Mouse (Mus musculus): ENCODE data around the gene Lpin2. TPM values are rescaled to one million over a fixed set of nuclear protein-coding genes. Genes with fewer than 3 reads are reported as not detected.

Gene Lpin2
- total RNA-seq, 2 experiments from 2014 or later = 103 to 118 TPM

DNA sequence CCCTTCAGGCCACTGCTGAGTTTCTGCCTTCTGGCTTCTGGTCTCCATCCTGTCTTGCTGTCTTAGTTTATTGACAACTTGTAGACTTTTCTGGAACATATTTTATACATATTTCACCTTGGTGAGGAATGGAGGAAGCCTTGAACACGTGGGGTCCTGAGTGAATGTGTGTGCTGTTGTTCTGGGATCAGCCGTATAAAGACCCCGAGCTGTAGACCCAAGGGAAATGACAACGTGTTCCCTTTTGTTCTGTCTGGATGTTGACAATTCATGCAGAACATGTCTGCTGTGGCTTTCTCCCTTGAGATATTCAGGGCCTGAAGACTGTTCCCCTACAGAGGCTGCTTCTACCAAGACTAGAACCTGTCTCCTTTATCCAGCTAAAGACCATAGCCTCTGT is 5.0 kb upstream of the Lpin2 start:
- no peak for DNase-seq

DNA sequence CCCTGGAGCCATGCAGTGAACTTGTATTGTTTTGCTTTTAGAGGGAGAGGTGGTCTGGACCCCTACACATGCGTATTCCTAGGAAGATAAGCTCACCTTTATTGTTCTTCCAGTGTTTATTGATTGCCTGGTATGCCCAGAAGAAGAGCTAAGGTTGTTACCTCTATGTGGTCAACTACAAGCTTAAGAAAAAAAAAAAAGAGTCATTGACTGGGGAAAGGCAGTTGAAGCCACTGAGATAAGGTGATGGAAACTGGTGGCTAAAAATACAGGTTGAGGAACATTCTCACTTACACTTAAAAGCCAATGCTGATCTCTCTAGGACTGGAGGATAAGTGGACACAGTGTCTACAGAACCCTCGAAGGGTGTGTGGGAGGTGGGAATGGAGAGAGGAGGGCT is 4.4 kb upstream of the Lpin2 start:
- DNase-seq = no peak

DNA sequence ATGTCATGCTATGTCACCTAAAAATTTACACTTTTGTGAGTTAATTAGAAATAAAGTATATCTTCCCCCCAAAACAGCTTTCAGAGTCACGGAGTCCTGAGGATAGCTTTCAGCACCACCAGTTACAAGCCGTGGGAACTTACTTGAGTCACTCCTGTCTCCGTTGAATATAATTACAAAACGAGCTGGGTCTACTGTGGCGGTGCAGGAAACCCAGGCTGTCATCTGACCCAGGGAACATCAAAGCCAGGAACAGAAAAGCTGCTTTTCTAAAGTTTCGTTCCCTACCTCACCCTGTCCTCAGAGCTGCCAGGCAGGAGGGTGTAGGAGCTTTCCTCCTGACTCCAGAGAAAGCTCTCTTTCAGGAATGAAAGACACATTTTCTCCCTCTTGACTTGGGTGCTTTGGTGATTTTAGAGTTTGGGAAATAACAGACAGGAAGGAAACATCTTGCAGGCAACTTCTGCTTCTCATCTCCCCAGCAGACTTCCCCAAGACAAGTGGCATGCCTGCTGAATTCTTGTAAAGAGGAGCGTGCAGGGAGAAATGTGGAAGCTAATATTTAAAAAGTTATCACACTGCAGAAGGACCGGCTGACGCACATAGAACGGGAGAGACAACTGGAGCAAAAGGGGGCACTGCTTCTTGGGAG is 3.7 kb upstream of the Lpin2 start:
- no peak for DNase-seq

DNA sequence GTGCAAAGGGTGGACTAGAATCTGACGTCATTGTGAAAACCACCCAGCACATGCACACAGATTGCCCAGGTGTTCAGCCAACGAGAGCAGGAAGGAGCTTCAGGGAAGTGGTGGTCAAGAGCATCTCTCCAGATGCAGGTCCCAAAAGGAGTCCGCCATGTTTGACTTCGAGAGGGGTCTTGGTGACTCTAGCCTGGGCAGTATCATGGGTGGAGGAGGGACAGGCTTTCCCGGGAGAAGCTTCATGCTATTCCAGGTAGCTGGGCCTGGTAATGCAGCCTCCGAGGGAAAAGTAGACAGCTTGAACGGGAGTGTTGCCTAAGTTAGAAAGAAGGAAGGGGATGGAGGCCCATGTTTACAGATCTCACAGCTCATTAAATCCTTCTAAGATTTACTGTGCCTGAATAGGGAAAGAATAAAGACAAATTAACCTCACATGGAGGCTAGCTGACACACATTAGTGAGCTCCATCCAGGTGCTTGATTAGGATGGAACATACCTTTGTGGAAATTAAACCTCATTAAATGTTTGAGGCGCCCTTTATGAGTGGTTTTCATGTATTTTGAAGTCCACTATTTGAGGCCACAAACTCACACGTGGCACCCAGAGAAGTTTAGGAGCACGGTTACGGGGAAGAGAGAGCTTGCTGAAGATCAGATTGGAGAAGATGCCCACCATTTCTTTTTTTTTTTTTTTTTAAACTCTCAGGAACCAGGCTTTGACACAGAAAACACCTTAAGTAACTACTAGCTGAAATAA is 2.6 kb upstream of the Lpin2 start:
- DNase-seq = no peak

DNA sequence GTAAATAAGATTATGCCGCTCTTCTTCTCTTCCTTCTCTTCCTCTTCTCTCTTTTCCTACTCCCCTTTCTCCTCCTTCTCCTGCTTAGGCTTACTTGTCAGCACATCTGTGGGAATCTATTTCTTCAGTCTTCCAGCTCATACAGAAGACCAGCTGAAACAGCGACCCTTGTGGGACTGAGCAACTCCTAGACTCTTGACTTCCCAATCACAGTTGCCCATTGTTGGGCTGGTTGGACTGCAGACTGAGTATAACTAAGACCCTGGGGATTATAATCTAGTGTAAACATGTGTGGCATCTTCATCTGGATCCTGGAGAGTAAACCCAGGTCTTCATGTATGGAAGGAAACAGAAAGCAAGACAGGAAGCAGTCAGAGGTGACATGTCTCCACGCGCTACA is 1.8 kb upstream of the Lpin2 start:
- DNase-seq = no peak

DNA sequence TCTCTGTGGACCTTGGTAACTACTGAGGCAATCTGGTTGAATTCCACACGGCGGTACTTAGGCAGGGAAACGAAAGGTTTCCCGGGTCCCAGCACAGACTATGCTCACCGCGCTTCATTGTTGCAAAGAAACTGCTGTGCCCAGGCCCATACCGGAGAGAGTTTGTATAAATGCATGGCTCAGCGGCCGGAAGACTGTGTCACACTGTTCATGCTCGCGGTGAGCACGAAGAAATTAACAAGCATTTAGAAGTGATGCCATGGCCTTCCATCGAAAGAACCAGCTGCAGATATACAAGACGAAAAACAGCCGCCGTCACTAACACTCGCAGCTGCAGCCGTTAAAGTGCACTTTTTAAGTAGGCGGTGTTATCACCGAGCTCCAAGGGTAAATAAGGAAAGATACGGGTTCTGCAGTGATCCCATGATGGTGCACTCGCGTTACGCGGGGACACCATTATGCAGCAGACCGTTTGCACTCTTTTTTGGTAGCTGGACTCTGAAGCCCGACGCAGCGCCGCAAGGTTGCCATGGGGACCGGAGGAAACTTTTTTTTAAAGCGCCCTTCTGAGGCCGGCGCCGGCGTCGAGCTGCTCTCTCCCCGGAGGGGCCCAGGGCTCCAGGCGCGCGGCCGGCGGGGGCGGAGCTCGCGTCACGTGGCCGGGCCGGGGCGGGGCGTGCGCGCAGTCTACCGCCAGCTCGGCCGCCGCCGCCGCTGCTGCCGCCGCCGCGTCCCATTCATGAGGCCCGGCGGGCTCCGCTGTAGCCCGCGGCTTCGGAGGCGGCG is 704 bp downstream of the Lpin2 start:
- DNase-seq = peak; percentile 91 to 92

DNA sequence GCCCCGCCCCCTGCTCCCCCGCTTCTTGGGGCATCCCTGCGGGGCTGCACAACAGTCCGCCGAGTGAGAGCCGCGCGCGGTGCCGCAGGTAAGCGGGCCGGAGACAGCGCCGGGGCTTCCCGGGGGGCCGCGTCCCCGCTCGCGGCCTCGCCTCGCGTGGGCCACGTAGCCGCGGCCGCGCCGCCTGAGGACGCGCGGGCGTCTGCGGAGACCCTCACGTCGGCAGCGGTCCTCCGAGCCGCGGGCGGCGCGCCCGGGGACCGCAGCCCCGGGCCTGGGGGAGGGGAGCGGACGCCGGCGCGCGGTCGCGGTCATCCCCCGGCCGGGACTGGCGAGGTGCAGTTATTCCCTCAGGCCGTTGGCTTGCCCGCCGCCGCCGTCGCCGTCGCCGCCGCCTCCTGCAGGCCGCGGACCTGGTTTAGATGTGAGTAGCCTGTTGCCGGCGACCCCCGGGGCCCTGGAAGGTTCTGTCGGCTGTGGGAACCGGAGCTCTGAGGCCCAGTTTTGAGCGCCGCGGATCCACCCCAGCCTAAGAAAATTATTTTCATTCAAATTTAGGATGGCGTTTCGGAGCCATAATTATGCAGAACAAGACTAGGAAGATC is 1.4 kb downstream of the Lpin2 start:
- DNase-seq = peak in 1 of 2 experiments; percentile 32

DNA sequence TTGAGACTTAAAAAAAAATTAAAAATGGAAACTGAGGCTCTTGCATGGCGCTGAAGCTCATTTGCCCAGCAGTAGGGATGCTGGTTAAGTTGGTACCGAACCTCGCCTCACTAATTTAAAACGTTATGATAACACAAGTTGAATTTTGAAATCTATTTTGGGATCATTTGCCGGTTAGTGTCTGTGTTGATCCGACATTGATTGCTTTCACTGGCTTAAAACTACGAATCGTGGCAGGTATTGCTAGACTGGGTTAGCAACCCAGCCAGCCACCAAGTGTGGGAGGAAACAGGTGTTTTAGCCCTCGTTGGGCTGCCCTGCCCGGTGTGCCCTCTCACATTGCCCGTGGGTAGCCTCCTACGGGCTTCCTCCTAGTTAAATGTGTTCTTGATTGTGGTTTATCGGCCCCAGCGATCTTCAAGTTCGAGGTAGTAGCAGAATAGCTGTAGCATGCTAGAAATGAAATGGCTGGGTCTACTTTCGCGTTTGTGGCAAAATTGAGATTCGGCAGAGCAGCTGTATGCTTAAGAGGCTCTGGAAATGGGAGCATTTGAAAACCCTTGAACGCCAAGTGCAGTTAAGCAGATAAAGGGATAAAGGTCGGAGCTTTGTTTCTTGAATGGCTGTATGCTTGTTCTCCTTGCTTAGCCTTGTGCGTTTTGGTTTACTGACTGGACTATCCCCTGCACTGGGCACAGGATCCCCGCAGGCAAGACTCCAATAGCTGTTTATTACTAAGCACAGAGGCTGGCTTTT is 2.2 kb downstream of the Lpin2 start:
- DNase-seq = no peak

DNA sequence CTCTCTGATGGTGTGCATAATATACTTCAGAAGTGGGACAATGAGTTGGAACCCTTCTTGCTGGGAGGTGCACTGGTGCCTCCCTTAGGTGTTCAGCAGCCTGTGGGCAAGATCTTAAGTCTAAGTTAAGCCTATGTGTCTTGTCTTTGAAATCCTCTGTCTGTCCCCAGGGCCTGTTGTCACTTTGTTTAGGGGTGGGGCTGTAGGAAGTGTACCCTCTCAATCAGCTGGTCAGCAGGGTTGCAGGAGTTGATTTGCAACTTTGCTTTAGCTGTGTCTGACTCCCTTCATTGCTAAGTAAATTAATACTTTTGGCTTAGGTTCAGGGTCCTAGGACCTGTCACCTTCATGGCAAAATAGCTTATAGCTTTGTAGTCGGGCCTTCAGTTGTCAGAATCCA is 3.0 kb downstream of the Lpin2 start:
- DNase-seq = no peak

DNA sequence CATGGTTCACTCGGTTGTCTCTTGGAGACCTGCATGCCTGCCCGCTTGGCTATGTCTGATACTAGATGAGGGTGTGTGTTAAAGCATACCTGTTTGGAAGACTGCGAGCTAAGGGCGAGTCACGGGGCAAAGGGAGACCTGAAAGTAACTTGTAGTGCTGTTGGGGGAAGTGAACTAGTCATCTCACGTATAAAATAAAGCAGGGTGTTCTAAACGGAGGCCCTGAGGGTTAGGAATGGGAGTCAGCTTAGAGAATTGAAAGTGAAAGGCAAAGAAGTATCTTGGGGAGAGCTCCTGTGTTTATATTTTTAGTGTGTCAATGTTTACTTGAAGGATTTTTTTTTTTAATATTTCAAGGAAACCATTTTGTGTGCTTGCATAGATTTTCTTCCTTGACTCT is 8.2 kb downstream of the Lpin2 start:
- DNase-seq = no peak

DNA sequence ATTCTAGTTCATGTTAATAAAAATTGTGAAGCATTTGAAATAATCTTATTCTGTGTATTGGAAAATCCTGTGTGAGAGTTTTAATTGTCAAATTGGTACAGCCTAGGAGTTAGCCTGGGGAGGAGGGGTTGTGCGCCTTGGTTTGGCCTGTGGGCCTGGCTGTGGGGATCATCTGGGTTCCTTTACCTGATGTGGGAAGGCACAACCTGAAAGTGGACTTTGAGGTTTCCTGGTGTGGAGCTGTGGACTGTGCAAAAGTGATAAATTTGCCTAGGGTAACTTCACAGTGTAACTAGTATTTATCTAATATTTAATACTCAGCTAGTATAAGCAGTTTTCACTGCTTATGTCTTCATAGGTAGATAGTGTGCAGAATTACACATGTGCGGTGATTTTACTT is 8.7 kb downstream of the Lpin2 start:
- DNase-seq = no peak

DNA sequence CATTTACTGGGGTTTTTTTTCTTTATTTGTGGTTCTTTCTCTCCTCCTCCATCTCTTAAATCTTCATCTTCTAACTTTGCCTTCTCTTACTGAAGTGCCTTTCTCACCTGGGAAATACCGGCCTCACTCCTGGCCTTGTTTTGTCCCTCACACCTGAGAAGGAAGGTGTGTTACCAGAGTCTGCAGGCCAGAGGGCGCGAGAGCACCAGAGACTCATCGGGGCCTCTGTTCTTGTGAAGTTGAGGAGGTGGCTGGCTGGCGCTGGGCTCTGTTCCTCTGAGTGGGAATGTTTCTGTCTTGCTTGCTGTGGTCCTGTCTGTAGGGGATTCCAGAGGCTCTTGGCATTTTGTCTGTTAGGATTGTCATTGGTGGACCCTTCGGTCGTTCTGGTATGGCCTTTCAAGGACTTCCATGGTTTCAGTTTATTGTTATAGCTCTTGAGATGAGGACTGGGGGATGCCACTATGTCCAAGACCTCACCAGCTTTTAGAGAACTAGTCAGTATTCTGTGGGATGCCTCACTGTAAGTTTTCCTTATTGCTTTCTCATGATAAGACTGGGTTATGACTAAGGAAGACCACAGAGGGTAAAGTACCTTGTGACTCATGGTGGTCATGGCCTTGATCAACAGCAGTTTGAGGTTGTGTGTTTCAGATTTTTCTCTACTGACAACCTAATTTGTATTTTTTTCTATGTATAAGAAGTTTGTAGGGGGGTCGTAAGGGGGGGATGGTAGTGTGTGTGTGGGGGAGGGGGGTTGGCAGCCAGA is 9.5 kb downstream of the Lpin2 start:
- no peak for DNase-seq

DNA sequence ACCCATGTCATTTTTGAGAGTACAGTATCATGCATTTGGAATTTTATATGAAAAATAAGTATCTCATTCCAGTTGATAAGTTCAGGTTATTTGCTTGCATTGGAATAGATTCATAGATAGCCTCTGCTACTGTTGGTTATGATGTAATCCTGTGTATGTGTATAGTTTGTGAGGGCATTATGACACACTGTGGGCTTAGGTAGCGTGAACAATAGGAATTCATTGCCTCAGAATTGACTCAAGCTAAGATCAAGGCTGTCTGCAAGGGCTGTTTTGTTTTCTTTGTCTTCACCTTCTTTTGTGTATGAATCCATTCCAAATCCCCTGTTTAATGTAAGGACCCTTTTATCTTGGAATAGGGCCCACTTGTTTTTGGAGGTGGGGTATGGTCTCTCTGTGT is 10.7 kb downstream of the Lpin2 start:
- no peak for DNase-seq

DNA sequence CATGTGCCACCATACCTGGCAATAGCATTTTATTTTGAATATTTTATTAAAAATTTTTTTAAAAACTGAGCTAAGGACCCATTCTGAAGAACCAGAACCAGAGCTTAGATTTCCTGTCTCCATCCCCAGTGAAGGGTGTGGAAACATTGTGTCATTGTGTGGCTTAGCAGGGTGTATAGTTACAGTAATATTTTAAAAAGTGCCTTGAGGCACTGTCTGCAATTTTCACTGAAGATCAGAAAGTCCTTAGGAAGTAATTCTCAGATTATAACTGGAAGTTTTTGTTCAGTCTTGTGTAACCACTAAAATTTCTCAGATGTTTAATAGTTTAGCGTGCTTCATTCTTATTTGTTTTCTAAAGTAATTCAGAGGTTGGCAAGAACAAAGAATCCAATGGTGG is 11.1 kb downstream of the Lpin2 start:
- no peak for DNase-seq

DNA sequence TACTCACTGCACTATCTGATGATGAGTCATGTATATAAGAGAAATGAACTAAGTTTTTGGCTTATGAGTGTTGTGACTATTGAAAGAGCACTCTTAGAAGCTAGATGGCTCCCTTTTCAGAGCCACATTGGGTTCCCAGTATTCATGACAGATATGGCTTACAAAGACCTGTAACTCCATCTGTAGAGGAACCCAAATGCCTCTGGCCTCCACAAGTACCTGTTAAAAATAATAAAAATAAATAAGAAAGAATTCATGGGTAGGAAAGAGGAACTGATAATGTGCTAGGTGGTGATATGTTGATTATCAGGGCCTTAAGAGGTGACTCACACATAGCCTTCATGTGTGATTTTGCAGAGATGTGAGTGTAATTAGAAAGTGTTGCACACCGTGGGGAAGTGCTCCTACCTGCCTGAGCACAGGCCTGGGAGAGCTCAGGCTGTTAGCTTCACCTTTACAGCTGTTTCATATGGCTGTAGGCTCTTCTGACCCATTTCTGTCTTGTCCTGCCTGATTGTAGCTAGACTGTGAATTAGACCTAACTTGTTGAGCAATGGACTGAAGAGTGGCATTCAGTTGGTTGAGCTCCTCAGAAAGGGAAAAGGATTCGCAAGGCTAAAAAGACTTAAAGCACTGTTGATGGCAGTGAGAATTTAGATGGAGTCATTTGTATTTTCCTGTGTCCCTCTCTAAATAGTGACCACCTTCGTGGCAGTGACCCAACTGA is 12.7 kb downstream of the Lpin2 start:
- no peak for DNase-seq

DNA sequence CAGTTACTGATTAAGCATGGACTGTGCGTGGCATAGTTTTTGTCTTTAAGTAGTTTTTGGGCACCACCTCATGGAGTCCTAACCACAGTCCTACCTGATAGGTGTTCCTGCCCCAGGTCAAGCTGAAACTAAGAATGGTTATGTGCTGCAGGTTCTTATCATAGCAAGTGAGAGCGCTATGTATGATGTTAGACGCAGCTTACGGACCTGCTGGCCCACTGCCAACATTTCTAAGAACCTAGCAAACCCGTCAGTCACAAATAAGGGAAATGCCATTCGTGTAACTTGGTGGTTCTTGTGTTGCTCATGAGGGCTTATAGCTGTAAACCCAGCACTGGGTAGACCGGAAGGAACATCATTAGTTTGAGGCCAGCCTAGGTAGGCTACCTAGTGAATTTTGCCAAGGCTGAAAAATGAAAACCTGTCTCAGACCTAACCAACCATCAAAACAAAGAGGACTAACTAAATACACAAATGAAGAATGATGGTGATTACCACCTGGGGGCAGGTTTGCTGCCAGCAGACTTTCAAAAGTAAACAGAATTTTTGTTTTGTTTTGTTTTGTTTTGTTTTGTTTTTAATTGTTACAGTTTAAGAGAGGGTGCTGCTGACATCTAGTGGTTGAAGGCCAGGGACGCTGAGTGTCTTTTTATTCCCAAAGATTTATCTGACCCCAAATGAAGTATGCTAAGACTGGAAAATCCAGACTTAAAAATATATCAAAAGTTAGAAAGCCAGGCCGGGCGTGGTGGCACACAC is 13.5 kb downstream of the Lpin2 start:
- no peak for DNase-seq

DNA sequence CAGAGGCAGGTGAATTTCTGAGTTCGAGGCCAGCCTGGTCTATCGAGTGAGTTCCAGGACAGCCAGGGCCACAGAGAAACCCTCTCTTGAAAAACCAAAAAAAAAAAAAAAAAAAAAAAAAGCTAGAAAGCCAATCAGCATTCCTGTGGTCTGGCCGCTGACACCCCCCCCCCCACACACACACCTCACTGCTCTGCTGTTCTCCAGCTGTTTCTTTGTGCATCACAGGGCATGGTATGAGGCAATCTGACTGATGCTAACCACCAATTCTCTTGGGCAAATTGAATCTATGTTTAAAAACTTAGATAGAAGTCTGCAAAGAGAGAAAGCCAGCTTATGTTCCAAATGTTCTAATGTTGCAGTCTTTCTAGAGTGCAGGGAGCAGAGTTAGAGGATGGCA is 14.1 kb downstream of the Lpin2 start:
- DNase-seq = no peak

DNA sequence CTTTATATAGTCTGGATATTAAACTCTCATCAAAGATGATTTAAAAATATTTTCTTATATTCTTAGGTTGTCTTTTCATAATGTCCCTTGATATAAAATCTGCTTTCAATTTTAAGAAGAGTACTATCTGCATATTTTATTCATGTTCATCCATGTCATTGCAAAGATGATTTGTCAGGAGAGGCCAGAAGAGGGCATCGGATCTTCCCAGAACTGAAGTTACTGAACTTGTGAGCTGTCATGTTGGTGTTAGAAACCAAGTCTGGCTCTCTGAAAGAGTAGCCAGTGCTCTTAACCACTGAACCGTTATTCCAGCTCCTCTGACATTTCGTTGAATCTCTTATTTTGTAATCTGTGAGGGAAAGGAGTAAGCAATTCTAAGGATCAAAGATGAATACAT is 17.0 kb downstream of the Lpin2 start:
- no peak for DNase-seq

DNA sequence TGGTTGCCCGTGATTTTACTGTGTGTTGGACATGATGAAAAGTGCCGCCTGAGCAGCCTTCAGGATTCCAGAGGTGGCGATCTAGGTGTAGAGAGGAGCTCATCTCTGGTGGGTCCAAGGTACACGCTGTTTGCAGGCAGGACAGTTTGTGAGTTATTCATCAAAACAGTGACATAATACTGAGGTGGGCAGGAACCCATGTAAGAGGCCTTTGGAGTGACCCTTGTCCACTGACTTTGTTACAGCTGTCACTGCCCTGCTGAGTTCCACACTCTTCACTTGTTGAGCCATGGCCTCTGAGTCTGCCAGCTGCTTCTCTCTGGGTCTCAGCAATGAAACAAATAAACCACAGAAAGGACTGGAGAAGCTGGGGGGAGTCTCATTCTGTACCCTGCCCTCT is 19.8 kb downstream of the Lpin2 start:
- no peak for DNase-seq
